Mouse (Mus musculus): ENCODE measurements around the gene Frmpd4.

DNA sequence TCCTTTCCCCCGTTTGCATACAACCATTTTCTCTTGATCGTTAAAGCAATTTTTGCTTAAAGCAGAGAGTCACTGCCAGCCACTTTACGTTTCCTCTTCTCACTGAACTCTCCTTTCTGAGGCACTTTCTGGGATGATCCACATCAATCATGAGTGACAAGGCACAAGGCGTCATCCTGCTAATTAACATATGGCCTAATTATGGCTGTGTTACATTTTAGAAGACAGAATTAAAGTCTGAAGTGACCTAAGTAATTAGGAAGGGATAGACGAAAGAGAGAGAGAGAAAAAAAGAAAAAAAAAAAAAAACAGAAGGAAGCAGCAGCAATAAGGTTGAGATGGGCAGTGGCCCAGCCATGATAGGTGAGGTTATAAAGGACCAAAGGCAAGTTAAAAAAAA, at the start of gene Frmpd4:
- no peak for TF ChIP-seq CTCF (conservative IDR thresholded peaks at IDR 0.05; ENCODE audit: low read length)
- TF ChIP-seq NANOG (IDR thresholded peaks at IDR 0.05; ENCODE audit: borderline replicate concordance, low read length): no peak
